Mouse (Mus musculus): ENCODE measurements around the gene Ddit4l. TPM values are rescaled to one million over a fixed set of nuclear protein-coding genes. Genes with fewer than 3 reads are reported as not detected.
A peak's percentile ranks its signal among the peaks of the same experiment; 100 is the strongest.
"Not testable (repeated sequence)": the region's sequence is repeated elsewhere in the genome, so short reads cannot be mapped to it uniquely, and the experiment has no call there.

Gene Ddit4l
- polyA plus RNA-seq (2015; fragmentation: Nextera tagmentation; extraction: Ambion mirVana) = 15.3 and 17.1 TPM in 2 replicates

GRCm38 (mm10) chr3:137621312-137621711 is at the start of gene Ddit4l:
TSS of gene Ddit4l (plus strand) at chr3:137621612.
- not testable (repeated sequence) for H3K9me3 ChIP-seq (ENCODE audit: low read length); H3K27me3 ChIP-seq (ENCODE audit: insufficient read depth, low read length); H3K9ac ChIP-seq (replicated peaks; ENCODE audit: low read length); ATAC-seq (ENCODE audit: low FRiP score, low TSS enrichment); H3K4me3 ChIP-seq (ENCODE audit: low read length); H3K27ac ChIP-seq (ENCODE audit: low read length); H3K36me3 ChIP-seq (ENCODE audit: insufficient read depth, low read length); H3K4me2 ChIP-seq (replicated peaks; ENCODE audit: low read depth, low read length)
- WGBS = 98% methylated on average over 3 of the region's 3 CpGs
- H3K4me1 ChIP-seq (ENCODE audit: insufficient read depth, low read length) = peaks cover 19% of the 10 kb centered on the region; the same call in 1 of the 2 replicates

- Histone ChIP-seq H3K9ac (replicated peaks; ENCODE audit: low read length) (no peak overlapping the region), H3K27ac (ENCODE audit: low read length) (no peak overlapping the region), H3K4me3 (ENCODE audit: low read length) (no peak overlapping the region), H3K4me1 (ENCODE audit: insufficient read depth, low read length) (no peaks in the 10 kb centered on the region), H3K9me3 (ENCODE audit: low read length) (no peaks in the 10 kb centered on the region), H3K27me3 (ENCODE audit: insufficient read depth, low read length) (no peaks in the 10 kb centered on the region), H3K4me2 (replicated peaks; ENCODE audit: low read depth, low read length) (no peak overlapping the region), H3K36me3 (ENCODE audit: insufficient read depth, low read length) (no peaks in the 10 kb centered on the region)
- WGBS = 72% methylated on average over 4 of the region's 4 CpGs
- no peak for ATAC-seq (ENCODE audit: low FRiP score, low TSS enrichment)
Measured at GRCm38 (mm10) chr3:137576146-137576545, 45.3 kb upstream of the Ddit4l start.

- Histone ChIP-seq H3K36me3 (ENCODE audit: insufficient read depth, low read length) (no peaks in the 10 kb centered on the region), H3K4me2 (replicated peaks; ENCODE audit: low read depth, low read length) (no peak overlapping the region), H3K4me3 (ENCODE audit: low read length) (no peak overlapping the region), H3K27me3 (ENCODE audit: insufficient read depth, low read length) (no peaks in the 10 kb centered on the region), H3K9ac (replicated peaks; ENCODE audit: low read length) (no peak overlapping the region), H3K27ac (ENCODE audit: low read length) (peak overlapping the region; percentile 29; the same call in 1 of the 2 replicates), H3K4me1 (ENCODE audit: insufficient read depth, low read length) (no peaks in the 10 kb centered on the region), H3K9me3 (ENCODE audit: low read length) (no peaks in the 10 kb centered on the region)
- no peak for ATAC-seq (ENCODE audit: low FRiP score, low TSS enrichment)
- 57% methylated on average over 5 of the region's 5 CpGs for WGBS
Measured at GRCm38 (mm10) chr3:137586376-137586969, 34.9 kb upstream of the Ddit4l start.

GRCm38 (mm10) chr3:137589811-137590210 is 31.6 kb upstream of the Ddit4l start:
- Histone ChIP-seq H3K4me3 (ENCODE audit: low read length) (no peak overlapping the region), H3K9me3 (ENCODE audit: low read length) (no peaks in the 10 kb centered on the region), H3K4me2 (replicated peaks; ENCODE audit: low read depth, low read length) (no peak overlapping the region), H3K9ac (replicated peaks; ENCODE audit: low read length) (no peak overlapping the region), H3K4me1 (ENCODE audit: insufficient read depth, low read length) (no peaks in the 10 kb centered on the region), H3K36me3 (ENCODE audit: insufficient read depth, low read length) (no peaks in the 10 kb centered on the region), H3K27me3 (ENCODE audit: insufficient read depth, low read length) (no peaks in the 10 kb centered on the region), H3K27ac (ENCODE audit: low read length) (no peak overlapping the region)
- ATAC-seq (ENCODE audit: low FRiP score, low TSS enrichment) = no peak
- 80% methylated on average over 4 of the region's 4 CpGs for WGBS

GRCm38 (mm10) chr3:137594332-137594905 is 27.0 kb upstream of the Ddit4l start:
- Histone ChIP-seq H3K4me1 (ENCODE audit: insufficient read depth, low read length) (no peaks in the 10 kb centered on the region), H3K27me3 (ENCODE audit: insufficient read depth, low read length) (no peaks in the 10 kb centered on the region; the same call in 1 of the 2 replicates), H3K27ac (ENCODE audit: low read length) (no peak overlapping the region), H3K9ac (replicated peaks; ENCODE audit: low read length) (no peak overlapping the region), H3K4me3 (ENCODE audit: low read length) (no peak overlapping the region), H3K9me3 (ENCODE audit: low read length) (no peaks in the 10 kb centered on the region), H3K4me2 (replicated peaks; ENCODE audit: low read depth, low read length) (no peak overlapping the region), H3K36me3 (ENCODE audit: insufficient read depth, low read length) (no peaks in the 10 kb centered on the region)
- no peak for ATAC-seq (ENCODE audit: low FRiP score, low TSS enrichment)
- 60% methylated on average over 4 of the region's 4 CpGs for WGBS

- WGBS = 43% methylated on average over 1 of the region's 1 CpGs
- Histone ChIP-seq H3K9me3 (ENCODE audit: low read length) (no peaks in the 10 kb centered on the region), H3K27ac (ENCODE audit: low read length) (no peak overlapping the region), H3K4me3 (ENCODE audit: low read length) (no peak overlapping the region), H3K27me3 (ENCODE audit: insufficient read depth, low read length) (no peaks in the 10 kb centered on the region), H3K4me2 (replicated peaks; ENCODE audit: low read depth, low read length) (no peak overlapping the region), H3K36me3 (ENCODE audit: insufficient read depth, low read length) (no peaks in the 10 kb centered on the region), H3K9ac (replicated peaks; ENCODE audit: low read length) (no peak overlapping the region), H3K4me1 (ENCODE audit: insufficient read depth, low read length) (no peaks in the 10 kb centered on the region)
- no peak for ATAC-seq (ENCODE audit: low FRiP score, low TSS enrichment)
Measured at GRCm38 (mm10) chr3:137608918-137609435, 12.4 kb upstream of the Ddit4l start.

GRCm38 (mm10) chr3:137610457-137611109 is 10.8 kb upstream of the Ddit4l start:
- Histone ChIP-seq H3K27ac (ENCODE audit: low read length) (no peak overlapping the region), H3K27me3 (ENCODE audit: insufficient read depth, low read length) (no peaks in the 10 kb centered on the region), H3K9ac (replicated peaks; ENCODE audit: low read length) (no peak overlapping the region), H3K4me3 (ENCODE audit: low read length) (no peak overlapping the region), H3K4me1 (ENCODE audit: insufficient read depth, low read length) (no peaks in the 10 kb centered on the region), H3K4me2 (replicated peaks; ENCODE audit: low read depth, low read length) (no peak overlapping the region), H3K9me3 (ENCODE audit: low read length) (no peaks in the 10 kb centered on the region), H3K36me3 (ENCODE audit: insufficient read depth, low read length) (no peaks in the 10 kb centered on the region)
- no peak for ATAC-seq (ENCODE audit: low FRiP score, low TSS enrichment)
- 80% methylated on average over 6 of the region's 6 CpGs for WGBS

GRCm38 (mm10) chr3:137611110-137611857 is 10.1 kb upstream of the Ddit4l start:
- no peak overlapping the region for H3K4me2 ChIP-seq (replicated peaks; ENCODE audit: low read depth, low read length)
- ATAC-seq (ENCODE audit: low FRiP score, low TSS enrichment) = no peak

GRCm38 (mm10) chr3:137611981-137612380 is 9.4 kb upstream of the Ddit4l start:
- H3K9me3 ChIP-seq (ENCODE audit: low read length) = no peaks in the 10 kb centered on the region
- no peak overlapping the region for H3K27ac ChIP-seq (ENCODE audit: low read length)
- WGBS = 64% methylated on average over 2 of the region's 2 CpGs
- no peaks in the 10 kb centered on the region for H3K27me3 ChIP-seq (ENCODE audit: insufficient read depth, low read length)
- no peaks in the 10 kb centered on the region for H3K36me3 ChIP-seq (ENCODE audit: insufficient read depth, low read length)
- H3K4me2 ChIP-seq (replicated peaks; ENCODE audit: low read depth, low read length) = no peak overlapping the region
- H3K9ac ChIP-seq (replicated peaks; ENCODE audit: low read length) = no peak overlapping the region
- ATAC-seq (ENCODE audit: low FRiP score, low TSS enrichment) = peak; percentile 57
- H3K4me1 ChIP-seq (ENCODE audit: insufficient read depth, low read length) = no peaks in the 10 kb centered on the region
- no peak overlapping the region for H3K4me3 ChIP-seq (ENCODE audit: low read length)

More at GRCm38 (mm10) chr3:137611110-137611857, 10.1 kb upstream of the Ddit4l start:
- Histone ChIP-seq H3K9me3 (ENCODE audit: low read length) (no peaks in the 10 kb centered on the region), H3K4me1 (ENCODE audit: insufficient read depth, low read length) (no peaks in the 10 kb centered on the region), H3K27me3 (ENCODE audit: insufficient read depth, low read length) (no peaks in the 10 kb centered on the region), H3K27ac (ENCODE audit: low read length) (no peak overlapping the region), H3K4me3 (ENCODE audit: low read length) (no peak overlapping the region), H3K9ac (replicated peaks; ENCODE audit: low read length) (no peak overlapping the region), H3K36me3 (ENCODE audit: insufficient read depth, low read length) (no peaks in the 10 kb centered on the region)
- whole genome bisulfite sequencing = 52% methylated on average over 4 of the region's 4 CpGs

Data from kidney, embryonic 16.5 days (tissue).